Mouse (Mus musculus): Measurements from ENCODE around the gene Ppp5c.
"Not testable (repeated sequence)": the region's sequence is repeated elsewhere in the genome, so short reads cannot be mapped to it uniquely, and the experiment has no call there.

Gene Ppp5c

GRCm38 (mm10) chr7:17027588-17028343, at the start of gene Ppp5c:
Ppp5c (minus strand) TSS chr7:17027924.
- DNase-seq (ENCODE audit: low read depth) = peak; percentile 83

GRCm38 (mm10) chr7:17076542-17076941, 48.8 kb upstream of the Ppp5c start:
- no peak for DNase-seq (ENCODE audit: low read depth)

GRCm38 (mm10) chr7:17073904-17074615, 46.3 kb upstream of the Ppp5c start, which contains the start of gene Psg16:
Psg16 (plus strand) TSS chr7:17074040.
- DNase-seq (ENCODE audit: low read depth) = peak; percentile 78

GRCm38 (mm10) chr7:17073513-17073903, 45.8 kb upstream of the Ppp5c start:
- no peak for DNase-seq (ENCODE audit: low read depth)

GRCm38 (mm10) chr7:17067651-17068050, 39.9 kb upstream of the Ppp5c start:
- not testable (repeated sequence) for DNase-seq (ENCODE audit: low read depth)

- DNase-seq (ENCODE audit: low read depth) = no peak
Measured at GRCm38 (mm10) chr7:17067000-17067399, 39.3 kb upstream of the Ppp5c start.

- peak; percentile 83 for DNase-seq (ENCODE audit: low read depth)
Measured at GRCm38 (mm10) chr7:17066412-17066811, 38.7 kb upstream of the Ppp5c start.

- no peak for DNase-seq (ENCODE audit: low read depth)
Measured at GRCm38 (mm10) chr7:17065620-17066019, 37.9 kb upstream of the Ppp5c start.

GRCm38 (mm10) chr7:17062845-17063244, 35.1 kb upstream of the Ppp5c start:
- DNase-seq (ENCODE audit: low read depth) = no peak

GRCm38 (mm10) chr7:17062389-17062788, 34.7 kb upstream of the Ppp5c start, which contains the start of gene Hif3a:
Hif3a (minus strand) TSS chr7:17062427.
- DNase-seq (ENCODE audit: low read depth) = no peak

- no peak for DNase-seq (ENCODE audit: low read depth)
Measured at GRCm38 (mm10) chr7:17060782-17061605, 33.3 kb upstream of the Ppp5c start.

GRCm38 (mm10) chr7:17060031-17060781, 32.5 kb upstream of the Ppp5c start:
- no peak for DNase-seq (ENCODE audit: low read depth)

GRCm38 (mm10) chr7:17059463-17059844, 31.7 kb upstream of the Ppp5c start:
- DNase-seq (ENCODE audit: low read depth) = no peak

GRCm38 (mm10) chr7:17058816-17059462, 31.2 kb upstream of the Ppp5c start:
- peak; percentile 31 for DNase-seq (ENCODE audit: low read depth)

- peak; percentile 61 for DNase-seq (ENCODE audit: low read depth)
Measured at GRCm38 (mm10) chr7:17058071-17058689, 30.5 kb upstream of the Ppp5c start.

GRCm38 (mm10) chr7:17056601-17057523, 29.1 kb upstream of the Ppp5c start:
- DNase-seq (ENCODE audit: low read depth) = peak; percentile 28

GRCm38 (mm10) chr7:17056081-17056581, 28.4 kb upstream of the Ppp5c start:
- DNase-seq (ENCODE audit: low read depth) = peak; percentile 75

- DNase-seq (ENCODE audit: low read depth) = no peak
Measured at GRCm38 (mm10) chr7:17055287-17055946, 27.7 kb upstream of the Ppp5c start.

Data from induced T-regulatory cell, adult 2 months (primary cell).